Mouse (Mus musculus) layer of hippocampus, postnatal 10 days (tissue): Measurements from ENCODE around the gene Dnm2. TPM values are rescaled to one million over a fixed set of nuclear protein-coding genes. Genes with fewer than 3 reads are reported as not detected.
"Not testable (repeated sequence)": the region's sequence is repeated elsewhere in the genome, so short reads cannot be mapped to it uniquely, and the experiment has no call there.

Experiments
- DNase-seq, 2 experiments: peaks; one replicate each; pipeline ENCODE4 v3.0.0; 2021; ENCODE audit warnings: low spot score in 2 of 2
- total RNA-seq, 2 experiments: library from RNA; stranded (reverse); gene quantifications; 2 replicates each; pipeline ENCODE4 v1.2.3; 2021

The Dnm2 gene
- total RNA-seq, 2 experiments from 2014 or later: 65.2 to 67.7 TPM

GRCm38 (mm10) chr9:21455103-21455770 lies 30.5 kb downstream of the Dnm2 start:
- DNase-seq: no peak

- no peak for DNase-seq
These were observed 31.7 kb downstream of the Dnm2 start for GRCm38 (mm10) chr9:21456246-21456929.

- DNase-seq: no peak
These were observed 32.4 kb downstream of the Dnm2 start for GRCm38 (mm10) chr9:21456930-21457634.

- no peak for DNase-seq
These were observed 34.1 kb downstream of the Dnm2 start for GRCm38 (mm10) chr9:21458821-21459220.

- DNase-seq: no peak
These were observed 35.8 kb downstream of the Dnm2 start for GRCm38 (mm10) chr9:21460400-21460940.

- peak; percentile 36 to 41 for DNase-seq
These were observed 38.5 kb downstream of the Dnm2 start for GRCm38 (mm10) chr9:21463138-21463590.

GRCm38 (mm10) chr9:21463766-21464564 lies 39.3 kb downstream of the Dnm2 start:
- no peak for DNase-seq

- not testable (repeated sequence) for DNase-seq
These were observed 39.8 kb downstream of the Dnm2 start for GRCm38 (mm10) chr9:21464565-21464928.

- peak; percentile 57 to 60 for DNase-seq
These were observed 44.6 kb downstream of the Dnm2 start for GRCm38 (mm10) chr9:21469032-21470024.

- DNase-seq: no peak
These were observed 48.2 kb downstream of the Dnm2 start for GRCm38 (mm10) chr9:21472913-21473312.

GRCm38 (mm10) chr9:21477707-21478106 lies 53.0 kb downstream of the Dnm2 start:
- no peak for DNase-seq

- DNase-seq: peak; percentile 48 to 58
These were observed 59.4 kb downstream of the Dnm2 start for GRCm38 (mm10) chr9:21484065-21484464.

- not testable (repeated sequence) for DNase-seq
These were observed 63.5 kb downstream of the Dnm2 start for GRCm38 (mm10) chr9:21488246-21488645.

- DNase-seq: no peak
These were observed 66.0 kb downstream of the Dnm2 start for GRCm38 (mm10) chr9:21490696-21491095.

- DNase-seq: no peak
These were observed 69.2 kb downstream of the Dnm2 start for GRCm38 (mm10) chr9:21493907-21494306.

- DNase-seq: no peak
These were observed 70.0 kb downstream of the Dnm2 start for GRCm38 (mm10) chr9:21494726-21495125.

- no peak for DNase-seq
These were observed 71.8 kb downstream of the Dnm2 start for GRCm38 (mm10) chr9:21496308-21497049.

GRCm38 (mm10) chr9:21497050-21497542 lies 72.4 kb downstream of the Dnm2 start:
- DNase-seq: peak in 1 of 2 experiments; percentile 40

GRCm38 (mm10) chr9:21497664-21498063 lies 73.0 kb downstream of the Dnm2 start:
- DNase-seq: no peak
